Mouse (Mus musculus) limb, embryonic 14.5 days (tissue): ENCODE measurements around the gene Akr1d1. TPM values are rescaled to one million over a fixed set of nuclear protein-coding genes. Genes with fewer than 3 reads are reported as not detected.

Source experiments
- ATAC-seq: fragments of 200-750 bp; cut with Nextera tagmentation; 2 replicates; pipeline ENCODE4 v1.8.0; 2017; ENCODE audit warnings: low read depth, moderate number of reproducible peaks, moderate TSS enrichment; ENCODE audit not compliant: low FRiP score
- DNase-seq: peaks from one replicate; pipeline ENCODE4 v3.0.0-alpha.2; 2015; ENCODE audit warnings: low spot score
- H3K27ac ChIP-seq: fragments of 300-500 bp; sonication (generic); replicated peaks from 2 replicates; pipeline ENCODE4 v1.5.1; 2014; ENCODE audit warnings: low read depth, mild to moderate bottlenecking, low read length, moderate library complexity, mixed read lengths
- H3K27me3 ChIP-seq: fragments of 300-500 bp; sonication (generic); 2 replicates; pipeline ENCODE4 v1.6.1; 2014; ENCODE audit warnings: low read length, mixed read lengths; ENCODE audit not compliant: control insufficient read depth, insufficient read depth
- H3K36me3 ChIP-seq: fragments of 300-500 bp; sonication (generic); 2 replicates; pipeline ENCODE4 v1.6.1; 2014; ENCODE audit warnings: mild to moderate bottlenecking, low read length, moderate library complexity, mixed read lengths; ENCODE audit not compliant: control insufficient read depth, insufficient read depth
- H3K4me1 ChIP-seq: fragments of 300-500 bp; sonication (generic); 2 replicates; pipeline ENCODE4 v1.6.1; 2014; ENCODE audit warnings: antibody characterized with exemption, low read length, mixed read lengths; ENCODE audit not compliant: control insufficient read depth, insufficient read depth
- H3K4me2 ChIP-seq: fragments of 300-500 bp; sonication (generic); replicated peaks from 2 replicates; pipeline ENCODE4 v1.6.1; 2014; ENCODE audit warnings: low read depth, mild to moderate bottlenecking, low read length, moderate library complexity; ENCODE audit not compliant: severe bottlenecking
- H3K4me3 ChIP-seq: fragments of 300-500 bp; sonication (generic); replicated peaks from 2 replicates; pipeline ENCODE4 v1.5.1; 2014; ENCODE audit warnings: low read length
- H3K9ac ChIP-seq: fragments of 300-500 bp; sonication (generic); 2 replicates; pipeline ENCODE4 v1.6.1; 2014; ENCODE audit warnings: mild to moderate bottlenecking, low read depth, low read length, moderate library complexity; ENCODE audit not compliant: severe bottlenecking
- H3K9me3 ChIP-seq: fragments of 300-500 bp; sonication (generic); 2 replicates; pipeline ENCODE4 v1.6.1; 2016; ENCODE audit warnings: low read length; ENCODE audit not compliant: control insufficient read depth
- POLR2A ChIP-seq: fragments of 200-500 bp; IDR thresholded peaks from 2 replicates; pipeline ENCODE4 v1.8.0; 2012; ENCODE audit warnings: inconsistent platforms, mild to moderate bottlenecking, moderate library complexity, borderline replicate concordance; ENCODE audit not compliant: insufficient read depth, insufficient read length; ENCODE audit errors: extremely low read depth
- WGBS: fragments of 180-500 bp; shearing (Covaris S2); extraction: QIAGEN DNeasy Blood & Tissue Kit; methylation state at CpG from one replicate; pipeline ENCODE4 v1.1.7; 2014; 5-methylcytosine and 5-hydroxymethylcytosine counted together
- polyA plus RNA-seq, 2 experiments: library from polyadenylated mRNA; depleted of rRNA in 1 of 2; stranded (reverse) in 1 of 2; unstranded in 1 of 2; fragments of >200 nt; fragmentation: Nextera tagmentation in 1 of 2; extraction: Ambion mirVana in 1 of 2; gene quantifications; 2 replicates each; pipeline versions ENCODE4 v1.2.1 to v1.2.3; 2012 to 2014

Akr1d1 gene
- polyA plus RNA-seq, 2 experiments, result 0.13 to 0.19 TPM

GRCm38 (mm10) chr6:37539403-37539802, 9.4 kb downstream of the Akr1d1 start:
- Histone ChIP-seq H3K27me3 (no peaks in the 10 kb centered on the region), H3K4me1 (no peaks in the 10 kb centered on the region), H3K9me3 (no peaks in the 10 kb centered on the region), H3K4me2 (no peak overlapping the region), H3K36me3 (no peaks in the 10 kb centered on the region), H3K27ac (no peak overlapping the region), H3K4me3 (no peak overlapping the region), H3K9ac (no peak overlapping the region)
- WGBS, result 79% methylated on average over 9 of the region's 9 CpGs
- ATAC-seq, result no peak
- TF ChIP-seq POLR2A, result no peak
- no peak for DNase-seq

GRCm38 (mm10) chr6:37540113-37540512, 10.1 kb downstream of the Akr1d1 start:
- Histone ChIP-seq H3K9me3 (no peaks in the 10 kb centered on the region), H3K4me1 (no peaks in the 10 kb centered on the region), H3K9ac (no peak overlapping the region), H3K4me3 (no peak overlapping the region), H3K36me3 (no peaks in the 10 kb centered on the region), H3K27ac (no peak overlapping the region), H3K4me2 (no peak overlapping the region), H3K27me3 (no peaks in the 10 kb centered on the region)
- no peak for TF ChIP-seq POLR2A
- no peak for DNase-seq
- no peak for ATAC-seq
- WGBS, result 48% methylated on average over 3 of the region's 3 CpGs

- Histone ChIP-seq H3K4me2 (no peak overlapping the region), H3K9ac (no peak overlapping the region), H3K4me3 (no peak overlapping the region), H3K9me3 (no peaks in the 10 kb centered on the region), H3K4me1 (no peaks in the 10 kb centered on the region), H3K27ac (no peak overlapping the region), H3K27me3 (no peaks in the 10 kb centered on the region), H3K36me3 (no peaks in the 10 kb centered on the region)
- DNase-seq, result no peak
- ATAC-seq, result no peak
- WGBS, result 74% methylated on average over 3 of the region's 3 CpGs
- no peak for TF ChIP-seq POLR2A
Measured at GRCm38 (mm10) chr6:37541171-37541570, 11.2 kb downstream of the Akr1d1 start.

DNA sequence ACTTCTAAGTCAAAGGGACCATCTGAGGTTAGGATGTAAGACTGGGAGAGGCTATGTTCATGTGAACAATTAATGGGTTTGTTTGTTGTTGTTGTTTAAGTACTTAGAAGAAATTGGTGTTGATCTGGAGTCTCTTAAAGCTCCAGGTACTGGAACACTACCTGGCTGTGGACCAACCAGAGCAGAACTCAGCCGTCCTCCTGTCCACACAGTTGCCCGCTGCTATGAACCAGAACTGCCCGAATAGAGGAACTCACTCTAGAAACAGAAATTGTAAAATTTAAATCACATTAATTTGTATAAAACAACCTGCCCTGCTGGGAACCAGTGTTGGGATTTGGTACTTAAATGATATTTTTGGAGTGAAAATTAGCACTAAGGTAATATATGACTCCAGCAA, 12.2 kb downstream of the Akr1d1 start:
- ATAC-seq, result no peak

DNA sequence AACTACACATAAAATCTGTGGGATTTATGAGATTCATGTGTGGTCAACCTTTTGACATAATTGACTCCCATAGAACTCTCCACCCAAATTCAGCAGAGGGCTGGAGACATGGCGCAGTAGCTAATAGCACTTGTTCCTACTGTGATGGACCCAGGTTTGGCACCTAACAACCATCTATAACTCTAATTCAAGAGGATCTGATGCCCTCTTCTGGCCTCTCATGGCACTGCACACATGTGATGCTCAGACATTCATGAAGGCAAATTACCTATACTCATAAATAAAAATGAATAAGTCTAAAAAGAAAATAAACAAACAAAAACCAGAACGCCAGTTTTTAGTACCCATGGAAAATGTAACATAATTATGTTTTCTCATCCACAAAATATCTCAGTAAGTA, 22.8 kb downstream of the Akr1d1 start:
- no peak overlapping the region for H3K9ac ChIP-seq
- no peaks in the 10 kb centered on the region for H3K36me3 ChIP-seq
- no peaks in the 10 kb centered on the region for H3K4me1 ChIP-seq
- H3K4me3 ChIP-seq, result no peak overlapping the region
- H3K9me3 ChIP-seq, result no peaks in the 10 kb centered on the region
- DNase-seq (no peak), ATAC-seq (no peak)
- no peak overlapping the region for H3K27ac ChIP-seq
- no peaks in the 10 kb centered on the region for H3K27me3 ChIP-seq
- WGBS, result 81% methylated on average over 2 of the region's 2 CpGs
- H3K4me2 ChIP-seq, result no peak overlapping the region
- TF ChIP-seq POLR2A, result no peak

More for the DNA sequence above, 12.2 kb downstream of the Akr1d1 start:
- no peak overlapping the region for H3K4me2 ChIP-seq
- H3K4me3 ChIP-seq, result no peak overlapping the region
- no peaks in the 10 kb centered on the region for H3K4me1 ChIP-seq
- no peaks in the 10 kb centered on the region for H3K9me3 ChIP-seq
- no peak for TF ChIP-seq POLR2A
- H3K9ac ChIP-seq, result no peak overlapping the region
- no peak for DNase-seq
- no peak overlapping the region for H3K27ac ChIP-seq
- no peaks in the 10 kb centered on the region for H3K36me3 ChIP-seq
- H3K27me3 ChIP-seq, result no peaks in the 10 kb centered on the region
- 84% methylated on average over 3 of the region's 3 CpGs for WGBS

DNA sequence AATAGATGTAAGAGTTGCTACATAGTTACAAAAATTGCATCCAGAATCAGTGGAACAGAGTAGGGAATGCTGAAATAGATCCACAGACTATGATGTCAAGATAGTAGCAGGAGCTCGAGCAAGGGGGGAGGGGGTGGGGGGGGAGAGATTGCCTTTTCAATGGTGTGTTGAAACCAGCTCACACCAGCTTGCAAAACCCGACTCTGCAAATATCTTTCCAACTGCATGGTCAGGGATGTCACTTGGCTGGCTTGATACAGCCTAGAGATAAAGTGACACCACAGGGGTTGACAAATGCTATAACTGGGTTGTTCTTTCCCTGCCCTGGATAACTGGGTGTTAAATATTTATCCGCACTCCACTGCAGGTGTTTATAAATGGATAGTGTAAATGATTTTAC, 24.0 kb downstream of the Akr1d1 start:
- H3K4me3 ChIP-seq, result no peak overlapping the region
- no peaks in the 10 kb centered on the region for H3K4me1 ChIP-seq
- no peaks in the 10 kb centered on the region for H3K36me3 ChIP-seq
- DNase-seq (no peak), ATAC-seq (no peak)
- TF ChIP-seq POLR2A, result no peak
- H3K9me3 ChIP-seq, result no peaks in the 10 kb centered on the region
- H3K9ac ChIP-seq, result no peak overlapping the region
- H3K27ac ChIP-seq, result no peak overlapping the region
- H3K27me3 ChIP-seq, result no peaks in the 10 kb centered on the region
- no peak overlapping the region for H3K4me2 ChIP-seq
- 67% methylated on average over 3 of the region's 3 CpGs for WGBS
